34 mouse cellular contexts compared by ENCODE assay signal in the genomic region with DNA sequence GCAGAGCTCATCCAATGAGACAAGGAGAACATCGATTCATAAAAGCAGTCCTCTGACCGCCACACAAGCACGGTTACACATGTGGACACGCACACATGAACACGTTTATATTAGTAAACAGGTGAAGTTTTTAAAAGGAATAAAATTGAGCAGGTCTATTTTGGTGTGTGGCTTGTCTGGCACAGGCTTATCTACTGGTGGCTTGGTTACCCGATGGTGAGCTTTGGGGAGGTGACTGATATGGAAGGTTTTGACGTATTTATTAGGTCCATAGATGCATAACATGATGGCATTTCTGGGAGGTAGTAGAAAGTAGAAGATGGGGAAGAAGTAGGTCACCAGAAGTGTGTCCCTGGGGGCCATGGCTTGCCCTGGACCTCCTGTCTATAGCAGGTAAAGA.
"Had no signal": no experiment of that assay in that cellular context is flagged by ENCODE, and none has a peak within 500 bp of the region (broad histone marks: within the 10 kb centered on the region; RNA-seq: fewer than 3 reads in every experiment).

No protein-coding gene starts in this region.

- ATAC-seq: hindbrain, embryonic 16.5 days; hindbrain, postnatal 0 days; inflammation-experienced regulatory T-cells, adult 6 months; intestine, embryonic 15.5 days; intestine, embryonic 16.5 days; intestine, postnatal 0 days had no signal

- H3K4me1 ChIP-seq: hindbrain, embryonic 10.5 days; hindbrain, embryonic 12.5 days; intestine, embryonic 15.5 days had no signal

- DNase-seq: heart, postnatal 10 days; heart, postnatal 14 days; heart, postnatal 36 days; heart, postnatal 4 days; kidney, adult 11 months; kidney, adult 18-20 months; kidney, adult 2 months; kidney, adult 8-10 months; kidney, adult 9 months; kidney, postnatal 10 days; kidney, postnatal 14 days; kidney, postnatal 25 days; kidney, postnatal 36 days; kidney, postnatal 4 days; layer of hippocampus, adult 9-11 months; layer of hippocampus, postnatal 36 days had no signal

- H3K27me3 ChIP-seq: heart, embryonic 12.5 days; heart, embryonic 13.5 days; heart, embryonic 15.5 days; hindbrain, embryonic 12.5 days; hindbrain, embryonic 13.5 days; hindbrain, embryonic 15.5 days; intestine, embryonic 15.5 days; kidney, embryonic 15.5 days had no signal

- H3K9me3 ChIP-seq: heart, embryonic 12.5 days; heart, embryonic 13.5 days; heart, embryonic 15.5 days; hindbrain, embryonic 10.5 days; hindbrain, embryonic 12.5 days; hindbrain, embryonic 13.5 days; hindbrain, embryonic 15.5 days; intestine, embryonic 15.5 days had no signal

- H3K36me3 ChIP-seq: heart, embryonic 15.5 days; hindbrain, embryonic 13.5 days; hindbrain, embryonic 15.5 days; intestine, embryonic 15.5 days had no signal

- H3K9ac ChIP-seq: heart, embryonic 12.5 days; heart, embryonic 13.5 days; heart, embryonic 15.5 days; hindbrain, embryonic 12.5 days; hindbrain, embryonic 13.5 days; hindbrain, embryonic 14.5 days; hindbrain, embryonic 15.5 days; intestine, embryonic 15.5 days; kidney, embryonic 15.5 days had no signal

- H3K4me3 ChIP-seq: heart, embryonic 12.5 days; heart, embryonic 13.5 days; heart, embryonic 15.5 days; hindbrain, embryonic 10.5 days; hindbrain, embryonic 12.5 days; hindbrain, embryonic 13.5 days; hindbrain, embryonic 15.5 days; intestine, embryonic 15.5 days; kidney, embryonic 15.5 days; layer of hippocampus, adult 2 months; left cerebral cortex, adult 2 months had no signal

- H3K27ac ChIP-seq: heart, embryonic 13.5 days; heart, embryonic 15.5 days; hindbrain, embryonic 10.5 days; hindbrain, embryonic 12.5 days; hindbrain, embryonic 13.5 days; hindbrain, embryonic 14.5 days; hindbrain, embryonic 15.5 days; hindbrain, postnatal 0 days; intestine, embryonic 15.5 days; kidney, embryonic 15.5 days; kidney, postnatal 0 days; layer of hippocampus, adult 2 months; left cerebral cortex, adult 2 months had no signal
